Mouse (Mus musculus) Patski (cell line): ENCODE results near the gene Gins1. TPM values are rescaled to one million over a fixed set of nuclear protein-coding genes. Genes with fewer than 3 reads are reported as not detected.

Source experiments
- ATAC-seq: fragments of 100-300 bp; one replicate; pipeline ENCODE4 v1.8.0; 2021
- CTCF ChIA-PET: fragments of 350-600 bp; sonication (Branson Sonifier 250); formaldehyde crosslinking; loops from one replicate; lab custom pipeline; 2022; ENCODE audit warnings: inconsistent platforms; lab: Charles Lee
- POLR2A ChIA-PET: fragments of 350-600 bp; sonication (Branson Sonifier 250); formaldehyde crosslinking; loops from one replicate; lab custom pipeline; 2022; ENCODE audit warnings: antibody characterized with exemption, inconsistent platforms; lab: Charles Lee
- DNase-seq: peaks from one replicate; pipeline ENCODE4 v3.0.0-alpha.2; 2011; ENCODE audit warnings: low read depth, low spot score
- H3K27me3 ChIP-seq: fragments of 371-371 bp; one replicate; pipeline ENCODE4 v1.5.1; 2021
- CTCF ChIP-seq: fragments of 100-300 bp; IDR thresholded peaks from one replicate; pipeline ENCODE4 v1.5.1; 2021
- in situ Hi-C: fragments of 300-500 bp; cut with MboI; formaldehyde crosslinking; loops from 3 replicates; pipeline ENCODE4 v1.11.1; 2018; ENCODE audit warnings: low pct_unique_long_range_greater_than_20kb, mixed read lengths
- polyA plus RNA-seq: library from polyadenylated mRNA; unstranded; gene quantifications from one replicate; pipeline ENCODE4 v1.2.3, GENCODE M21; 2021

Gene Gins1
- polyA plus RNA-seq, 1 experiment from 2014 or later: 10.5 TPM

DNA sequence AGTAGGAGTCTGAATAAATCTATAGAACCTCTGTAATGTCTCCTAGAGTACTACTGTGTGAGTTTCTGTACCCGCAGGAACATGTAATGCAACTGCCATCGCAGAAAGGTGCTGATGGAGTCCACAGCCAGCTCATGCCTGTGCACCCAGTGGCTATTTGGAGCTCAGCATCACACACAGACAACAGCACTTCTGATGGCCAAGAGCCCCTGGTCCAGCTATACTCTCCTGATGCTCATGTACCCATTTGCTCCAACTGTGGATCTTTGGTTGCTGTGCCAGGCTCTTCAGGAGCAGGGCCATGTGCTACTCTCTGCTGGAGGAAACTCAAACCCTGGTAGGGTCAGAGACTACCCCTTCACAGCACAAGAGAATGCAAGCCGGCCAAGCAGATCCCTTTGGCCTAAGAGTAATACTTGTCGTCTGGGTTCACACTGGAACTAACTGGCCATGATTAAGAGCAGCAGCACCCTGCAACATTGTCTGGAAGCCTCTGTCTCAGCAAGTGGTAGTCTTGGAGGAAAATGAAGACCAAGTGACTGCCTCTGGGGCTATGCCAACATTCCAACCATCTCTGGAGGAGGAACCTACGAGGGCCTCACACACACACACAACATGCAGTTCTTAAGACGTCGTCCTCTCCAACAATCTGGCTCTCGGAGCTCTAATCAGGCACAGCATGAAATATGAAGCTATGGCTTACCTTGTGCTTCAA, 68.4 kb downstream of the Gins1 start:
- H3K27me3 ChIP-seq: no peaks in the 10 kb centered on the region
- TF ChIP-seq CTCF: no peak
- ChIA-PET POLR2A (no interaction called here), CTCF (interaction anchor here (1.3 kb wide), 1 partner anchor 21 kb away, joined by 3 read pairs; no protein-coding TSS in a partner anchor)
- ATAC-seq (no peak), DNase-seq (no peak)
- in situ Hi-C loops: no loop called here

DNA sequence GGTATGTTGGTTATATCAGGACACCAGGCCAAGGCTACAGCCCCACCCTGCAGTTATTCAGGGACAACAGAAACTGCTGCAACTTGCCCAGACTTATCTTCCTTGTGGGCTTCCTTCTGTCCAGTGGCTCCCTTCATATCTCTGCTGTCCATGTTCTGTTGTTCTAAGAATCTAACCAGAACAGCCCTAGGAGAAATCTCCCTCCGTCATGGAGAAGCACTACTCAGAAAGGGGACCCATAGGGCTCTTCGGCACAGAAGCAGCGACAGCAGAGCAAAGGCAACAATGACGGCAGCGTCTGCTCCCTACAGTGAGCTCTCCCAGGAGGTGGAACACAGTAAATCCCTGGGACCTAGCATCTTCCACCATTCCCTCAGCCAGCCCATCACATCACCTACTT, 71.7 kb downstream of the Gins1 start:
- in situ Hi-C loops: no loop called here
- CTCF ChIA-PET: no interaction called here
- no peak for ATAC-seq
- no peaks in the 10 kb centered on the region for H3K27me3 ChIP-seq
- POLR2A ChIA-PET: no interaction called here
- no peak for DNase-seq
- no peak for TF ChIP-seq CTCF

DNA sequence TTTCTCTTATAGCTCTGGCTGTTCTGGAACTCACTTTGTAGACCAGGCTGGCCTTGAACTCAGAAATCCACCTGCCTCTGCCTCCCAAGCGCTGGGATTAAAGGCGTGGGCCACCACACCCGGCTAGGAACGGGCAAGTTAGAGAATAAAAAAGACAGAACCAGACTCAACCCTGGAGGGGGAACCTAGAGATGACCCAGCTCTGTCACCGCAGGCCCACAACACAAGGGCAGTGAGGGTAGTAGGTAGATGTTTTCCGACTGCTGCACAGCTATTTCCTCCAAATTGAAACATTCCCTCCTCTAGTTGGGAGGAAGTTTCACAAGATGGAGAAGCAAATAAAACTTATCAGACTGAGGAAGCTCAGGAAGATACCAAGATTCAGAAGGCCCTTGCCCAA, 72.5 kb downstream of the Gins1 start:
- DNase-seq: no peak
- H3K27me3 ChIP-seq: no peaks in the 10 kb centered on the region
- POLR2A ChIA-PET: no interaction called here
- CTCF ChIA-PET: no interaction called here
- in situ Hi-C loops: no loop called here
- no peak for TF ChIP-seq CTCF
- ATAC-seq: no peak

DNA sequence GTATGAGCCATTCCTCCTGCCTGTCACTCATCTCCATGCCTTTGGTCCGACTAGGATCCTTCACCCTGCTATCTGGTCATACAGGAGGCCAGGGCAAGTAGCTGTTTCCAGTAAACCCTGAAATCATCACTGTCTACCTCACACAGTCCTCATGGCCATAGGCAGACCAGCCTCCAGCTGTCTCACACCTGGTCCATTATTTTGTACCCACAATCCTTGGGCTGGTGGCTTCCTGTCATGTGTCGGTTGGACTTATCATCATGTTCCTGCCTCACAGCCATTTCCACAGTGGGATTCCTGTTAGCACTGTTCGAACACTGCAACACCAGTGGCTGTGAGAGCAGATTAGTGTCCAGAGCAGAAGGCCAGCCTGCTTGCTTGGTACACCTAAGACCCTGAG, 73.6 kb downstream of the Gins1 start:
- POLR2A ChIA-PET: no interaction called here
- no peaks in the 10 kb centered on the region for H3K27me3 ChIP-seq
- CTCF ChIA-PET: interaction anchor here (1.5 kb wide), 1 partner anchor 13 kb away, joined by 3 read pairs; no protein-coding TSS in a partner anchor
- in situ Hi-C loops: no loop called here
- TF ChIP-seq CTCF: no peak
- DNase-seq (no peak), ATAC-seq (no peak)

DNA sequence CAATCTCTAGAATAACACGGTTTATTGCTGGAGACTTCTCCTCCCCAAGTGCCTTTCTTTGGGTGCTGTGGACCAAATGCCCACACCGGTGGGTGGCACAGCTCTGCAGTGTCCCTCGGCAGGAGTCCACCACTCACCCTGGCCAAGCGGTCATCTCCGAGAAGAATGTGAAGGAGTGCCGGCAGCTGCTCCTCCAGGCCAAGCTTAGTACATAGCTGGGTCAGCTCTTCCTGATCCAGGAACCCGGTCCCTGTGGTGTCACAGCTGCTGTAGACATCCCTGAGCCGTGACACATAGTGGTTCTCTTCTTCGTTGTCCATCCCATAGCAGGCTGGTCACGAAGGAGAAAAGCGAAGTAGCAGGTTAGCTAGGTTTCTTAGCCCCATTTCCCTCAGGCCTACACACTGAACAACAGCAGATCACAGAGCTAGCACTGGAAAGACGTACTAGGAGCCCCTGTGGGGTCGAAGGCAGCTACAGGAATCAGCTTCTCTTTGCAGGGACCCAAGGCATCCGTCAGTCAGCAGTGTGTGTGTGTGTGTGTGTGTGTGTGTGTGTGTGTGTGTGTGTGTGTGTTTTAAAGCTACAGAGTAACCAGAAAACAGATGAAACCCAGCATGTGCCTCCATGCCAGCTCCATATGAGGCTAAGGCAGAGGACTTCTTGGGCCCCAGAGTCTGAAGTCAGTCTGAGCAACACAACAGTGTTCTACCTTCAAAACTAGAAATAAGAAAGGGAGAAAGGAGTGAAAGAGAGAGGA, 74.8 kb downstream of the Gins1 start:
- ChIA-PET POLR2A (no interaction called here), CTCF (interaction anchor here (0.8 to 1.5 kb wide), 2 partner anchors 14 to 17 kb away, joined by 3 to 4 read pairs; no protein-coding TSS in a partner anchor)
- DNase-seq (no peak), ATAC-seq (no peak)
- no peak for TF ChIP-seq CTCF
- no peaks in the 10 kb centered on the region for H3K27me3 ChIP-seq
- in situ Hi-C loops: no loop called here

Other genes starting within 250 kb of the Gins1 start
- gene Acss1, start 236.9 kb upstream of the Gins1 start, polyA plus RNA-seq: 0.77 TPM
- gene Vsx1, start 216.0 kb upstream of the Gins1 start, polyA plus RNA-seq: not detected
- 8.9 TPM for gene Entpd6, start 156.4 kb upstream of the Gins1 start, polyA plus RNA-seq
- 66.6 TPM for gene Pygb, start 118.7 kb upstream of the Gins1 start, polyA plus RNA-seq
- gene Abhd12, start 659 bp upstream of the Gins1 start, polyA plus RNA-seq: 78.5 TPM
- 21.0 TPM for gene Ninl, start 134.0 kb downstream of the Gins1 start, polyA plus RNA-seq
- gene Nanp, start 134.0 kb downstream of the Gins1 start, polyA plus RNA-seq: 10.2 TPM
- not detected for gene Gm14151, start 186.9 kb downstream of the Gins1 start, polyA plus RNA-seq
- not detected for gene Gm14147, start 192.8 kb downstream of the Gins1 start, polyA plus RNA-seq